Mouse (Mus musculus) stomach, postnatal 0 days (tissue): Measurements from ENCODE around the gene Pex5l.

ENCODE experiments used
- CTCF ChIP-seq: IDR thresholded peaks from 2 replicates; pipeline ENCODE4 v1.5.1; 2016; ENCODE audit warnings: antibody characterized with exemption, low read depth, mild to moderate bottlenecking, moderate library complexity
- EP300 ChIP-seq: optimal IDR thresholded peaks from 2 replicates; pipeline ENCODE3; 2016; ENCODE audit warnings: antibody characterized with exemption

- no peak for TF ChIP-seq EP300
- TF ChIP-seq CTCF, result no peak
These were observed 163.1 kb downstream of the Pex5l start for GRCm38 (mm10) chr3:32979981-32980380.
